Mouse (Mus musculus) hindbrain, postnatal 0 days (tissue): ENCODE data around the gene Copa. TPM values are rescaled to one million over a fixed set of nuclear protein-coding genes. Genes with fewer than 3 reads are reported as not detected.

ENCODE experiments used
- ATAC-seq: fragments of 200-750 bp; cut with Nextera tagmentation; 2 replicates; pipeline ENCODE4 v1.8.0; 2017; ENCODE audit warnings: mild to moderate bottlenecking, moderate TSS enrichment, moderate library complexity
- DNase-seq: peaks from one replicate; pipeline ENCODE4 v3.0.0-alpha.2; 2015; ENCODE audit warnings: low spot score
- H3K27ac ChIP-seq: fragments of 300-500 bp; sonication (generic); 2 replicates; pipeline ENCODE4 v1.5.1; 2014; ENCODE audit warnings: mild to moderate bottlenecking
- H3K27me3 ChIP-seq: fragments of 300-500 bp; sonication (generic); 2 replicates; pipeline ENCODE4 v1.6.1; 2014; ENCODE audit warnings: low read length, mixed read lengths; ENCODE audit not compliant: insufficient read depth
- H3K36me3 ChIP-seq: fragments of 300-500 bp; sonication (generic); 2 replicates; pipeline ENCODE4 v1.6.1; 2014; ENCODE audit warnings: low read length, mixed read lengths; ENCODE audit not compliant: insufficient read depth
- H3K4me1 ChIP-seq: fragments of 300-500 bp; sonication (generic); 2 replicates; pipeline ENCODE4 v1.6.1; 2014; ENCODE audit warnings: antibody characterized with exemption, low read length, mixed read lengths; ENCODE audit not compliant: insufficient read depth
- H3K4me2 ChIP-seq: fragments of 300-500 bp; sonication (generic); 2 replicates; pipeline ENCODE4 v1.6.1; 2014; ENCODE audit warnings: low read depth, mild to moderate bottlenecking, low read length, moderate library complexity, mixed read lengths
- H3K4me3 ChIP-seq: fragments of 300-500 bp; sonication (generic); 2 replicates; pipeline ENCODE4 v1.5.1; 2014; ENCODE audit warnings: low read length
- H3K9ac ChIP-seq: fragments of 300-500 bp; sonication (generic); replicated peaks from 2 replicates; pipeline ENCODE4 v1.6.1; 2014; ENCODE audit warnings: mild to moderate bottlenecking, low read length, moderate library complexity, mixed read lengths
- H3K9me3 ChIP-seq: fragments of 300-500 bp; sonication (generic); 2 replicates; pipeline ENCODE4 v1.6.1; 2016; ENCODE audit warnings: low read length, mixed read lengths
- CTCF ChIP-seq: IDR thresholded peaks from 2 replicates; pipeline ENCODE4 v1.5.1; 2016; ENCODE audit warnings: antibody characterized with exemption, control low read depth, low read depth
- WGBS: fragments of 180-500 bp; shearing (Covaris S2); extraction: QIAGEN DNeasy Blood & Tissue Kit; methylation state at CpG from one replicate; pipeline ENCODE4 v1.1.7; 2014; 5-methylcytosine and 5-hydroxymethylcytosine counted together
- polyA plus RNA-seq: library from polyadenylated mRNA; unstranded; fragments of >200 nt; fragmentation: Nextera tagmentation; extraction: Ambion mirVana; gene quantifications from 2 replicates; pipeline ENCODE4 v1.2.1, GENCODE M21; 2015
- total RNA-seq: library from RNA; depleted of rRNA; stranded (reverse); fragments of >200 nt; gene quantifications from 2 replicates; pipeline ENCODE4 v1.2.3, GENCODE M21; 2014; rRNA removed

Gene Copa
- total and polyA plus RNA-seq, 2 experiments from 2014 or later, result 142 to 191 TPM

DNA sequence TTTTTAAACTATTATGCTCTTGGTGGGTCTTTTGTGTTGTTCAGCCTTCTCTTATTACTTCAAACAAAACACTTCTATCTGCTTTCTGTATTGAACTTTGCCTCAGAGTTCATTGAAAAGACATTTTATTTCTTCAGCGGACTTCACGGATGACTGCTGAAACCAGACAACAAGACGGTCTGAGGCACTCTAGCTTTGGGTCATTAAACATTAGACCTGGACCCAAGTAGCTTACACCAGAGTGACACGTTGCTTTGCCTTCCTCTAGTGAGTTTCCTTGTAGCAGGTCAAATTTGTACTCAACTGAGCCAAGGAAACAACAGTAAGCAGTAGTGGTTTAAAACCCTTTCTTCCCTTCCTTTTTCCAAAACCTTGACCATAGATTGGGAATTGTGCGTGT lies 85.6 kb downstream of the Copa start:
- Histone ChIP-seq H3K4me2 (no peak overlapping the region), H3K9ac (no peak overlapping the region), H3K4me1 (no peaks in the 10 kb centered on the region), H3K36me3 (peaks cover 50% of the 10 kb centered on the region), H3K27ac (no peak overlapping the region), H3K9me3 (no peaks in the 10 kb centered on the region), H3K4me3 (no peak overlapping the region), H3K27me3 (no peaks in the 10 kb centered on the region)
- DNase-seq, result no peak
- TF ChIP-seq CTCF, result no peak
- 74% methylated on average over 5 of the region's 5 CpGs for WGBS
- no peak for ATAC-seq

DNA sequence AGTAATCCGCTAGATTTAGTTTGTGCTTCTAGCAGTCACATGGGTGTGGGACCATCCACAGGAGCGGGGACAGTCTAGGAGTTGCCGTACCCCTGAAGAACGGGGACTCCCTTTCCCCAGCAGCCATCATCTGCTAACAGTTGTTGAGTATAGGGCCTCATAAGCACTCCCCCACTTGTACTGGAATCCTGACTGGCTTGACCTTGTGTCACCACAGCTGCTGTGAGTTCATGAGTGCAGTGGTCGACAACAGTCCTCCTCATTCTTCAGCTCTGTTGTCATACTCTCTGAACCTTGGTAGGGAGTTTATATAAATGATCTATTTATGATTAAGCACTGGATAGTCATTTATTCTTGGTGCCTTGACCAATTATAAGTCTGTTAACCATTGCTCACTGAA lies 87.5 kb downstream of the Copa start:
- H3K4me1 ChIP-seq, result no peaks in the 10 kb centered on the region
- no peak overlapping the region for H3K9ac ChIP-seq
- no peaks in the 10 kb centered on the region for H3K27me3 ChIP-seq
- no peak for TF ChIP-seq CTCF
- no peak overlapping the region for H3K4me3 ChIP-seq
- H3K9me3 ChIP-seq, result no peaks in the 10 kb centered on the region
- ATAC-seq (no peak), DNase-seq (no peak)
- H3K36me3 ChIP-seq, result peaks cover 66% of the 10 kb centered on the region
- no peak overlapping the region for H3K4me2 ChIP-seq
- 95% methylated on average over 5 of the region's 5 CpGs for WGBS
- no peak overlapping the region for H3K27ac ChIP-seq

Other genes with a start within 250 kb of the Copa start
- 1.1 and 1.2 TPM in 2 replicates for gene Cd84, start 242.8 kb upstream of the Copa start, total RNA-seq
- gene Cd84, start 242.8 kb upstream of the Copa start, polyA plus RNA-seq, result 1.6 and 1.7 TPM in 2 replicates
- gene Gm10521, start 186.9 kb upstream of the Copa start, total RNA-seq, result not detected in 2 replicates
- gene Gm10521, start 186.9 kb upstream of the Copa start, polyA plus RNA-seq, result not detected in 2 replicates
- gene Slamf6, start 165.0 kb upstream of the Copa start, total RNA-seq, result 0.42 TPM in 1 of 2 replicates, not detected in the other
- 0.15 TPM in 1 of 2 replicates, not detected in the other for gene Slamf6, start 165.0 kb upstream of the Copa start, polyA plus RNA-seq
- gene Vangl2, start 54.1 kb upstream of the Copa start, total RNA-seq, result 86.6 and 117 TPM in 2 replicates
- 33.0 and 36.5 TPM in 2 replicates for gene Vangl2, start 54.1 kb upstream of the Copa start, polyA plus RNA-seq
- 13.3 and 17.3 TPM in 2 replicates for gene Nhlh1, start 25.0 kb upstream of the Copa start, total RNA-seq
- 2.3 and 2.4 TPM in 2 replicates for gene Nhlh1, start 25.0 kb upstream of the Copa start, polyA plus RNA-seq
- 77.5 and 86.9 TPM in 2 replicates for gene Ncstn, start 266 bp downstream of the Copa start, total RNA-seq
- 95.0 and 101 TPM in 2 replicates for gene Ncstn, start 266 bp downstream of the Copa start, polyA plus RNA-seq
- gene Pex19, start 44.2 kb downstream of the Copa start, total RNA-seq, result 185 and 203 TPM in 2 replicates
- 140 and 144 TPM in 2 replicates for gene Pex19, start 44.2 kb downstream of the Copa start, polyA plus RNA-seq
- 67.1 and 73.0 TPM in 2 replicates for gene Dcaf8, start 65.6 kb downstream of the Copa start, total RNA-seq
- gene Dcaf8, start 65.6 kb downstream of the Copa start, polyA plus RNA-seq, result 73.1 and 79.1 TPM in 2 replicates
- gene Pea15a, start 124.3 kb downstream of the Copa start, total RNA-seq, result 289 and 309 TPM in 2 replicates
- gene Pea15a, start 124.3 kb downstream of the Copa start, polyA plus RNA-seq, result 503 and 511 TPM in 2 replicates
- gene Casq1, start 137.3 kb downstream of the Copa start, total RNA-seq, result 0.78 and 2.4 TPM in 2 replicates
- gene Casq1, start 137.3 kb downstream of the Copa start, polyA plus RNA-seq, result 1.7 and 2.0 TPM in 2 replicates
- gene Atp1a4, start 175.9 kb downstream of the Copa start, total RNA-seq, result 0.10 TPM in 1 of 2 replicates, not detected in the other
- 0.05 TPM in 1 of 2 replicates, not detected in the other for gene Atp1a4, start 175.9 kb downstream of the Copa start, polyA plus RNA-seq
- gene Igsf8, start 179.1 kb downstream of the Copa start, total RNA-seq, result 136 and 150 TPM in 2 replicates
- 90.2 and 90.8 TPM in 2 replicates for gene Igsf8, start 179.1 kb downstream of the Copa start, polyA plus RNA-seq
- gene Atp1a2, start 215.5 kb downstream of the Copa start, total RNA-seq, result 546 and 572 TPM in 2 replicates
- 119 and 123 TPM in 2 replicates for gene Atp1a2, start 215.5 kb downstream of the Copa start, polyA plus RNA-seq
- gene Kcnj9, start 246.8 kb downstream of the Copa start, total RNA-seq, result 8.0 and 9.8 TPM in 2 replicates
- gene Kcnj9, start 246.8 kb downstream of the Copa start, polyA plus RNA-seq, result 3.6 and 4.2 TPM in 2 replicates